Mouse (Mus musculus): Measurements from ENCODE around the gene BC055324. TPM values are rescaled to one million over a fixed set of nuclear protein-coding genes. Genes with fewer than 3 reads are reported as not detected.

BC055324 gene
- polyA plus RNA-seq (2012; rRNA removed) = 10.8 and 14.5 TPM in 2 replicates

GRCm38 (mm10) chr1:163994721-163995608 is at the start of gene BC055324, which contains the start of gene Mettl18:
Gene BC055324 (minus strand): TSS chr1:163994796.
Gene Mettl18 (plus strand): TSS chr1:163994889.

GRCm38 (mm10) chr1:163928846-163929245 is 65.8 kb downstream of the BC055324 start, which contains the start of gene Scyl3:
Gene Scyl3 (plus strand): TSS chr1:163929100.

Other genes with a start within 250 kb of the BC055324 start
- gene Kifap3, start 215.2 kb downstream of the BC055324 start, polyA plus RNA-seq (2012; rRNA removed) = 75.8 and 76.3 TPM in 2 replicates
- gene Scyl3, start 65.7 kb downstream of the BC055324 start, polyA plus RNA-seq (2012; rRNA removed) = 17.4 and 17.9 TPM in 2 replicates
- gene Mettl18, start 93 bp upstream of the BC055324 start, polyA plus RNA-seq (2012; rRNA removed) = 4.8 and 5.0 TPM in 2 replicates
- 0.09 TPM in 1 of 2 replicates, not detected in the other for gene Sele, start 53.4 kb upstream of the BC055324 start, polyA plus RNA-seq (2012; rRNA removed)
- 0.11 and 0.23 TPM in 2 replicates for gene Sell, start 67.2 kb upstream of the BC055324 start, polyA plus RNA-seq (2012; rRNA removed)
- 0.05 and 0.13 TPM in 2 replicates for gene Selp, start 120.5 kb upstream of the BC055324 start, polyA plus RNA-seq (2012; rRNA removed)
- gene F5, start 157.0 kb upstream of the BC055324 start, polyA plus RNA-seq (2012; rRNA removed) = 0.18 and 0.22 TPM in 2 replicates